Comparison of ENCODE assay signal across 9 mouse cellular contexts in genomic region chr14:27183501-27184230, GRCm38 (mm10).
DNase-seq lines count a peak whose midpoint lies in the region; ATAC-seq and TF ChIP-seq lines count a peak whose summit lies in the region.
"Had no signal": no experiment of that assay in that cellular context is flagged by ENCODE, and none has a peak within 500 bp of the region (broad histone marks: within the 10 kb centered on the region; RNA-seq: fewer than 3 reads in every experiment).

No protein-coding gene starts in this region.

- H3K4me3 ChIP-seq in midbrain, embryonic 14.5 days (replicated peaks; ENCODE audit: low read depth, low read length): no peak overlapping the region
- H3K4me3 ChIP-seq in midbrain, embryonic 15.5 days: no peak overlapping the region
- H3K4me3 ChIP-seq in cortical plate, adult 2 months (ENCODE audit: insufficient read depth, low read length): no peak overlapping the region
- no peak overlapping the region for H3K4me3 ChIP-seq in limb, embryonic 10.5 days
- H3K4me3 ChIP-seq: myocyte had no signal

- DNase-seq in midbrain, embryonic 14.5 days: peak; percentile 79
- DNase-seq in T-cell, adult 2 months (ENCODE audit: low spot score): peak; percentile 55
- DNase-seq in hindlimb bud, embryonic 11.5 days (ENCODE audit: extremely low spot score, low read depth, low spot score): peak; percentile 31
- DNase-seq in limb, embryonic 10.5 days (ENCODE audit: low spot score): peak; percentile 75
- DNase-seq in right cerebral cortex, postnatal 10 days (ENCODE audit: low spot score in 2 of 2): peak; percentile 74 to 85
- DNase-seq in ovary, adult 18-20 months (ENCODE audit: low spot score): no peak

- no peaks in the 10 kb centered on the region for H3K9me3 ChIP-seq in midbrain, embryonic 14.5 days (ENCODE audit: control insufficient read depth, low read length)
- no peaks in the 10 kb centered on the region for H3K9me3 ChIP-seq in midbrain, embryonic 15.5 days
- H3K9me3 ChIP-seq in limb, embryonic 10.5 days (replicated peaks): 0 out of 2 replicates have a peak, but pooled peaks cover 2% of the 10 kb centered on the region

- H3K36me3 ChIP-seq in midbrain, embryonic 14.5 days (ENCODE audit: control insufficient read depth, insufficient read depth, low read length): no peaks in the 10 kb centered on the region
- H3K36me3 ChIP-seq in midbrain, embryonic 15.5 days (replicated peaks): no peaks in the 10 kb centered on the region
- no peaks in the 10 kb centered on the region for H3K36me3 ChIP-seq in limb, embryonic 10.5 days

- H3K27ac ChIP-seq in midbrain, embryonic 14.5 days (replicated peaks; ENCODE audit: low read depth, low read length): no peak overlapping the region
- no peak overlapping the region for H3K27ac ChIP-seq in midbrain, embryonic 15.5 days
- no peak overlapping the region for H3K27ac ChIP-seq in cortical plate, adult 2 months (ENCODE audit: insufficient read depth, low read length)
- H3K27ac ChIP-seq in limb, embryonic 10.5 days: 0 out of 2 replicates have a peak overlapping the region, but pooled peaks have one; percentile 21

- H3K4me1 ChIP-seq in midbrain, embryonic 14.5 days (ENCODE audit: control insufficient read depth, insufficient read depth, low read length): no peaks in the 10 kb centered on the region
- H3K4me1 ChIP-seq in midbrain, embryonic 15.5 days: no peaks in the 10 kb centered on the region; the same call in 1 of the 2 replicates
- no peaks in the 10 kb centered on the region for H3K4me1 ChIP-seq in cortical plate, adult 2 months (ENCODE audit: control insufficient read depth, insufficient read depth, low read length)
- peaks cover 14% of the 10 kb centered on the region for H3K4me1 ChIP-seq in limb, embryonic 10.5 days

- no peak for TF ChIP-seq POLR2A in cortical plate, adult 2 months (IDR thresholded peaks at IDR 0.05; ENCODE audit: extremely low read depth, insufficient read depth, low read length)

- 0 out of 2 replicates have a peak, but pooled peaks have one; percentile 17 for TF ChIP-seq CTCF in cortical plate, adult 2 months (IDR thresholded peaks at IDR 0.05; ENCODE audit: extremely low read depth, insufficient read depth, low read length)

- WGBS in midbrain, embryonic 14.5 days: 67% methylated on average over 16 of the region's 16 CpGs
- 67% methylated on average over 16 of the region's 16 CpGs for WGBS in midbrain, embryonic 15.5 days
- 70% methylated on average over 16 of the region's 16 CpGs for WGBS in limb, embryonic 10.5 days

- ATAC-seq in midbrain, embryonic 14.5 days (ENCODE audit: low FRiP score, low TSS enrichment): no peak
- no peak for ATAC-seq in midbrain, embryonic 15.5 days (replicated peaks)

- no peak overlapping the region for H3K9ac ChIP-seq in midbrain, embryonic 14.5 days (replicated peaks; ENCODE audit: low read length)
- no peak overlapping the region for H3K9ac ChIP-seq in midbrain, embryonic 15.5 days

- H3K27me3 ChIP-seq in midbrain, embryonic 14.5 days (ENCODE audit: control insufficient read depth, insufficient read depth, low read length): no peaks in the 10 kb centered on the region
- no peaks in the 10 kb centered on the region for H3K27me3 ChIP-seq in midbrain, embryonic 15.5 days (replicated peaks)
- H3K27me3 ChIP-seq in limb, embryonic 10.5 days (ENCODE audit: low read depth, poor library complexity, severe bottlenecking): no peaks in the 10 kb centered on the region

- no peak overlapping the region for H3K4me2 ChIP-seq in midbrain, embryonic 14.5 days (ENCODE audit: low read length)
- no peak overlapping the region for H3K4me2 ChIP-seq in midbrain, embryonic 15.5 days
